Mouse (Mus musculus) erythroblast, embryonic 14.5 days (primary cell): ENCODE measurements around the gene Slc6a9.

Experiments
- GATA1 ChIP-seq: IDR thresholded peaks from 2 replicates; pipeline ENCODE4 v1.6.1; 2012; ENCODE audit warnings: low read length, inconsistent platforms, mixed read lengths
- TAL1 ChIP-seq: IDR thresholded peaks from 3 replicates; pipeline ENCODE4 v1.6.1; 2012; ENCODE audit warnings: low read length, inconsistent platforms, mixed read lengths

- no peak for TF ChIP-seq GATA1
- no peak for TF ChIP-seq TAL1
Observed at GRCm38 (mm10) chr4:117786963-117787362, 47.3 kb upstream of the Slc6a9 start.
